Mouse (Mus musculus): ENCODE data around the gene Cntrob.

DNA sequence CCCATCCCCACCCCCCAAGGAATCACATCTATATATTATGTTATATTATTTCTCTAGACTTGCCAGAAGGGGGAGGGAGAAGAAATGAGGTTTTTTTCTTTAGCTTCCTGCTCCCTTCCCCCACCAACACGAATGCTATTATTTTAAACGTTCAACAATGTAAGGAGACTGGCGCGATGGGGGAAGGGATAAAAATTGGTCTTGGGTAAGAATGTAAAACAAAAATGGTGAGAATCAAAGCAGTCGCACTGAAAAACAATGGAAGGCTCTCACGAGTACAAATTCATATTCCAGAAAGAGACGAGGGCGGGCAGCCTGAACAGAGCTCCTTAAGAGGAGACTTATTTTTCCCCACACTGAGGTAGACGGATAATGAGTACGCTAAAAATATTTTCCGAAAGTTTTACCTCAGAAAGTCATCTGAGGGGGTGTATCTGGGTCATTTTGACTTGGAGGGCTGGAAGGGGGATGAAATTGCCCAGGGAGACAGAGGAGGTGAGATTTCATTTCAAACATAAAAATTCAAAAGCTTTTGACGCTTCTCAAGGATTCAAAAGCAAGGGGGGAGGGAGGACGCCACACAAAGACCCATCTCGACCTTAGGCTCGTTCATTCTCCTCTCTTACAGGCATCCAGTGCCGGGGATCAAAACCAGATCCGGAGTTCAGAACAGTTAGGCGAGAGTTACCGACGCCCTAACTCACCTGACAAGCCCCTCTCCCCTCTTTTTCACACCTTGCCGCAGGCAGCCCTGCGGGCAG, 43.5 kb upstream of the Cntrob start:
- TF ChIP-seq POLR2A (IDR thresholded peaks at IDR 0.05; ENCODE audit: insufficient read depth, low read depth, low read length): no peak
- no peak for TF ChIP-seq CTCF (IDR thresholded peaks at IDR 0.05; ENCODE audit: insufficient read depth, low read depth, low read length)
